Mouse (Mus musculus) yolk sac, embryonic 10.5 days (tissue): ENCODE measurements around the gene Lhfp.

Experiments used
- DNase-seq: peaks from one replicate; pipeline ENCODE4 v3.0.0-alpha.2; 2017; ENCODE audit warnings: low spot score

The Lhfp gene

GRCm38 (mm10) chr3:53042240-53042567 is 876 bp downstream of the Lhfp start:
- DNase-seq, result no peak

- no peak for DNase-seq
Measured at GRCm38 (mm10) chr3:53043206-53043780, 2.0 kb downstream of the Lhfp start.

DNA sequence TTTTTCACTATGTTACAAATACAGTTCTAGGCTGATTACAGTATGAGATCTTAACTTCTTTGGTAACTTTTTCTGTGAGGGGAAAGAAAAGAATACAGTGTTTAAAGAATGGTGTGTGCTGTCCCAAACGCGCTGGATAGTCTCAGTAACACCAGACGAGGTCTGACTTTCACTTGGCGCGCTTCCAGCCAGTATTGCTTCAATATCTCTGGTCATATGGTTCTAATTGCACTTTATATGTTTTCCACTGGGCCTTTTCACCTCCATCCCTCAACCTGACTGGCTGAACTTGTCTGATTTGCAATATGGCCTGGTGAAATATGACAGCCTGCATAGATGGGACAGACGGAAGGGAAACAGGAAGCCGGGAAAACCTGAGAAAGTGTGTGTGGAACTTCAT is 2.9 kb downstream of the Lhfp start:
- DNase-seq, result no peak

GRCm38 (mm10) chr3:53044682-53045299 is 3.5 kb downstream of the Lhfp start:
- no peak for DNase-seq

DNA sequence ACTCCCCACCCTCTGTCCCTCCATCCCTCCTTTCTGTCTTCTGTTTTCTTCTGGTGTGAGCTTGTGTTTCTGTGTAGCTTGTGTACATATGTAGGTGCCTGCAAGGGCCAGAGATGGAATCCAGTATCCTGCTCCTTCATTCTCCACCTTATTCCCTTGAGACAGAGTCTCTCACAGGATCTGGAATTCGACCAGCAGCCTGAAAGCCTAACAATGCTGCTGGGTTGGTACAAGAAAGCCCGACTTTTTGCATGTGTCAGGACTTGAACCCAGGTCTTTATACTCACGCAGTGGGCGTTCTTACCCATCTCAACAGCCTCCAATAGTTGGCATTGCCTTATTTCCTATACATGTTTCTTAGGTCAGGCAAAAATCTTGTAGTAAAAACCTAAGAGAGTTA is 4.4 kb downstream of the Lhfp start:
- no peak for DNase-seq

DNA sequence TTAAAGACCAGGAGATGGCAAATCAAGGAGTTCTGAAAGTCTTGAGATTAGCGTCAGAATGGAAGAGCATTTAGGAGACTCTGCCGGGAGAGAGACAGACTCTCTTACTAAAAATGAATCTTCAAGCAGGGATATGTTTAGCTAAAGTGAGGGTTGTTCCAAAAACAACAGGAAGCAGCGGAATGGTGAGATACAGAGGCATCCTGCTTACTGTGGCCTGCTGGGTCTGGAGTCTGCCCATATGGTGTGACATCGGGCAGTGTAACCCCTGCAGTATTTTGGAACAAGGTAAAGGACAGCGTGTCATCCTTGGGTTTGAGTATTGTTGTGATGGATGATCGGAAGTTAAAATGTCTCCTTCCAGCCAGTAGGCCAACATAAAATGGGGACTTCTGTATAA is 5.0 kb downstream of the Lhfp start:
- DNase-seq, result no peak

- no peak for DNase-seq
Measured at GRCm38 (mm10) chr3:53052385-53052784, 11.1 kb downstream of the Lhfp start.

- DNase-seq, result no peak
Measured at GRCm38 (mm10) chr3:53056430-53056829, 15.1 kb downstream of the Lhfp start.

- DNase-seq, result no peak
Measured at GRCm38 (mm10) chr3:53059959-53060358, 18.6 kb downstream of the Lhfp start.

GRCm38 (mm10) chr3:53063423-53064147 is 22.3 kb downstream of the Lhfp start:
- no peak for DNase-seq

GRCm38 (mm10) chr3:53065267-53066094 is 24.2 kb downstream of the Lhfp start:
- no peak for DNase-seq

- DNase-seq, result no peak
Measured at GRCm38 (mm10) chr3:53066095-53066372, 24.7 kb downstream of the Lhfp start.

DNA sequence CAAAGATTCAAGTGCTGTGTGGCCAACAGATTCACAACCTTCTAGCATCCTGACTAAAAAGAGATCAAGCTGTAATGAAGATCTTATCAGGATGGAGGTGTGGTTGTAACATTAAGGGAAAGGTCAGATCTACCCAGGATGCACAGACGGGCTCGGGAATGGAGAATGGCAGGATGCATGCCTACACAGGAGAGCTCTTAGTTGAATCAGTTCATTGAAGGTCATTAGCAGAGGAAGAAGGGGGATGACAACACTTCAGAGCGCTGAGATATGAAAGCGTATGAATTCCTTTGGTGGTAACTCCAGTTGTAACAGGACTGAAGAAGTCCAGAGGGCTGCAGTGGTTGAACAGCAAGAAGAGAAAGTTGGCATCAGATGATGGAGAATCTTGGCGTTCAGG is 27.1 kb downstream of the Lhfp start:
- no peak for DNase-seq

DNA sequence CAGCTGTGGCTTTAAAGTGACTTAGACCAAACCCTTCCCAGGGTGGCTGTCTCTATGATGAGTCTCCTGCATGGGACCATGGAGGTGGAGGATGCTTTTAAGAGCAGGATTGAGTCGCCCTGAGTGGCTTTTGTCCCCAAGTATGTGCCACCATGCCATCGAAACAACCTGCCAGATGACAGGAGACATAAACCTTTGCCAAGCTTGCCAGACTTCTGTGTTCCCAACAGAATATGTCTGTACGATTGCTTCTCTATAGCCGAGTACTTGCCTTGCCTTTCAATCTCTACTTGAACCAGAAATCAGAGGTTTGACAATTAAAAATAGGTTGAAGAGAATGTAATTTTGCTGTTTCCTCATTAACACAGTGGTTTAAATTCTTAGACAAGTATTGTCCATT is 32.9 kb downstream of the Lhfp start:
- DNase-seq, result no peak

DNA sequence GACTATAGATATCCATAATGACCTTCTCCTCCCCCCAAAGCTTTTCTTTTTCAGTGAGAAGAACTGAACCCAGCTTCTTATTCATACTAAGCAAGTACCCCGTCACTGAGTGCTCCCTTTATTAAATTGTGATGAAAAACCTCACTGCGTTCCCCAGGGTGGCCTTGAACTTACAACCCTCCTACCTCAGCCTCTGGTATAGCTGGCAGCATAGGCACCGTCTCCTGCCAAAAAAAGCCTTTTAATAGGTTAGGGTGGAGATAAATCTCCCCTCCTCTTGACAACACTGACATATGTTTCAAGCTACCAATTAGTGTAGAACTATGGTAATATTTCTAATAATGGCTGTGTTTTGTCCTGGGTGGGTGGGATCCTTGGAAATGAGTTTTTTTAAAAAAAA is 33.4 kb downstream of the Lhfp start:
- no peak for DNase-seq

DNA sequence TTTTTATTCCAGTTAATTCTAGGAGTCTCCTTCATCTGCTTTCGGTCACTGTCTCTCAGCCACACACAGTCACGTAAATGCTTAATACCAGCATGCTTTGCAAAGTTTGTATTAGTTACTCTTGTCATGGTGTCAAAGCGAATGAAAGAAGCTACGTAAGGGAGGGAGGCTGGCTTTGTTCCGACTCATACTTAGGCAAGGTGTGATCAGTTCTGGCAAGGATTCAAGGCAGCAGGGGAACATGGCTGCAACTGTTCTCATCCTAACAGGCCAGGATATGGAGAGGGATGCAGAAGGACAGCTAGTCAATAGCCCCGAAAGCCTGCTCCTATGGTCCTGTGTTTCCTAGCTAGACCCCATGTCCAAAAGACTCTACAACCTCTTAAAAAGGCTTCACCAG is 39.0 kb downstream of the Lhfp start:
- no peak for DNase-seq

GRCm38 (mm10) chr3:53080710-53081109 is 39.4 kb downstream of the Lhfp start:
- no peak for DNase-seq

- no peak for DNase-seq
Measured at GRCm38 (mm10) chr3:53083717-53084116, 42.4 kb downstream of the Lhfp start.

DNA sequence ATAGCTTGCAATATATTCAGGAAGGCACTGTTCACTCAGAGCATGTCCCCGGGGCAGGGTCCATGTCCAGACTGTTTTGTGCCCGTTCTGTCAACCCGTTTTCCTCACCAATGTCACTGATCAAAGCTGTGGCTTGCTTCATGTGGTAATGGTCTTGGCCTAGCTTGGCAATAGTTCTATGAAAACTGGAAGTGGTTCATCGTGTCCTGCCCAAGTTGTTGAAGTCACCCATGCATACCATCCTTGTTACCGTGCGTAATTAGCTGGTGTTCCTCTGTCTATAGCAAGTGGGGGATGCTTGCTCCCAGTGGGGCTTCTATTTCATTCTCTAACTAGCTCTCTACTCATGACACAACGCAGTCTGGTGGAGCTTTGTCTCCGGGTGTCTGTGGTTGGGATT is 43.5 kb downstream of the Lhfp start:
- DNase-seq, result no peak

- DNase-seq, result no peak
Measured at GRCm38 (mm10) chr3:53086481-53087155, 45.3 kb downstream of the Lhfp start.

GRCm38 (mm10) chr3:53087156-53087805 is 46.0 kb downstream of the Lhfp start:
- DNase-seq, result no peak

DNA sequence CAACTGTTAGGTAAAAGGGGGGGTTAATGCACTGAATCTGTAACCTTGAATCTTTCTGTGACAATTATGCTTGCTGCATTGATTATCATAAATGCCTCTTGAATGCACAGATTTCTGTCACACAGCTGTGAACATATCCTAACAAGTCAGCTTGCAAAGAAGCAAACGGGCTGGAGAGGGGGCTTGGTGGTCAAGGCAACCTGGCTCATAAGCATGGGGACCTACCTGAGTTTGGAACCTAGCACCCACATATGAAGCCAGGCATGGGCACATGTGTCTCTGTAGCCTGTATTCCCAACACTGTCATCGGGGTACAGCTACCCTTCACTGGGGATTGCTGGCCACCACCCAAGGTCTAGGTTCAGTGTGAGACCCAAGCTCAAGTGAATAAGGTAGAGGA is 48.6 kb downstream of the Lhfp start:
- DNase-seq, result no peak
